Mouse (Mus musculus) heart, adult 2 months (tissue): Measurements from ENCODE around the gene Dzip1. TPM values are rescaled to one million over a fixed set of nuclear protein-coding genes. Genes with fewer than 3 reads are reported as not detected.

Experiments
- DNase-seq, 2 experiments: peaks; one replicate each; pipeline ENCODE4 v3.0.0; 2021
- H3K27ac ChIP-seq: fragments of 200-600 bp; 2 replicates; pipeline ENCODE4 v1.8.1; 2022
- H3K27me3 ChIP-seq: fragments of 200-500 bp; 2 replicates; pipeline ENCODE4 v1.6.1; 2012; ENCODE audit warnings: mild to moderate bottlenecking, low read length, inconsistent platforms, mixed read lengths; ENCODE audit not compliant: control insufficient read depth, insufficient read depth
- H3K36me3 ChIP-seq: fragments of 200-500 bp; 2 replicates; pipeline ENCODE4 v1.6.1; 2012; ENCODE audit warnings: low read length, inconsistent platforms; ENCODE audit not compliant: control insufficient read depth, insufficient read depth
- H3K4me1 ChIP-seq: fragments of 200-500 bp; 2 replicates; pipeline ENCODE4 v1.6.1; 2011; ENCODE audit warnings: low read length; ENCODE audit not compliant: control insufficient read depth, insufficient read depth
- H3K4me3 ChIP-seq: fragments of 200-600 bp; 2 replicates; pipeline ENCODE4 v1.8.1; 2022
- H3K79me2 ChIP-seq: fragments of 200-500 bp; replicated peaks from 2 replicates; pipeline ENCODE4 v1.6.1; 2012; ENCODE audit warnings: mild to moderate bottlenecking, inconsistent platforms, low read length, moderate library complexity, mixed read lengths; ENCODE audit not compliant: control insufficient read depth, insufficient read depth
- H3K9ac ChIP-seq: fragments of 200-500 bp; 2 replicates; pipeline ENCODE4 v1.6.1; 2012; ENCODE audit warnings: low read depth, mild to moderate bottlenecking, control low read depth, inconsistent platforms, low read length, mixed read lengths
- CTCF ChIP-seq: fragments of 200-600 bp; IDR thresholded peaks from 2 replicates; pipeline ENCODE4 v1.8.1; 2022; ENCODE audit warnings: antibody characterized with exemption, mild to moderate bottlenecking, moderate library complexity
- EP300 ChIP-seq: fragments of 200-500 bp; IDR thresholded peaks from 2 replicates; pipeline ENCODE4 v1.6.1; 2011; ENCODE audit warnings: low read depth, low read length, control low read depth; ENCODE audit not compliant: insufficient read depth
- POLR2A ChIP-seq: fragments of 200-500 bp; IDR thresholded peaks from 2 replicates; pipeline ENCODE4 v1.6.1; 2011; ENCODE audit warnings: mild to moderate bottlenecking, low read depth, low read length, control low read depth; ENCODE audit not compliant: insufficient read depth
- WGBS: fragments of 180-500 bp; shearing (Covaris S2); methylation state at CpG from one replicate; pipeline ENCODE4 v1.1.7; 2018; 5-methylcytosine and 5-hydroxymethylcytosine counted together
- intact Hi-C: fragments of 180-260 bp; cut with DNase I; formaldehyde crosslinking; loops from one replicate; pipeline ENCODE4 v1.15.1; 2025
- polyA plus RNA-seq: library from polyadenylated mRNA; depleted of rRNA; stranded (reverse); fragments of >200 nt; gene quantifications from 2 replicates; pipeline ENCODE4 v1.2.3, GENCODE M21; 2012
- total RNA-seq, 2 experiments: library from RNA; stranded (reverse); gene quantifications; 2 replicates each; pipeline ENCODE4 v1.2.3; 2021

Gene Dzip1
- total and polyA plus RNA-seq, 3 experiments: 1.9 to 2.8 (median 2.2) TPM

DNA sequence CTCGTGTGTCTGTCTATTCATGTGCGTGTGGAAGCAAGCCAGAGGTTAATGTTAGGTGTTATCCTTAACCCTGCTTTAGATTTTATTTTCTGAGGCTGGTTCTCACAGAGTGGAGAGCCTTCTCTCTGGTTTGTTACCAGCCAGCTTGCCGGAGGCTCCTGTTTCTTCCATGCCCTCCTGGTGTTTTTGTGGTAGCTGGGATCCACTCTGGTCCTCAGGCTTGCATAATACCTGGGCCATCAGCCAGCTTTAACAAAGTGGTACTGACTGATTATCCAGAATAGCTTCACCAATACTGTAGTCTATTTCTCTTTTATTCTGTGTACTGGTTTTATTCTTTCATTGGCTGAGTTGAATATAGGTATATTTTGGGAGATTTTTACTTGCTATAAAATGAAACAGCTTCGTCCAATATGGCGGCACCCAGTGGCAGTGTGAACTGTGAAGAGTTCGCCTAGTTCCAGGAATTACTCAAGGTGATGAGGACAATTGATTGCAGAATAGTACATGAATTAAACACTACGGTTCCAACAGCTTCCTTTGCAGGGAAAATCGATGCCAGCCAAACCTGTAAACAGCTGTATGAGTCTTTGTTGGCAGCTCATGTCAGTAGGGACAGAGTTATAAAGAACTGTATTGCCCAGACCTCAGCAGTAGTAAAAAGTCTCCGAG is 26.8 kb upstream of the Dzip1 start:
- peak; percentile 38 to 39 for DNase-seq
- intact Hi-C loops: no loop called here
- H3K27ac ChIP-seq: no peak overlapping the region
- WGBS: 89% methylated on average over 9 of the region's 9 CpGs
- H3K27me3 ChIP-seq: no peaks in the 10 kb centered on the region
- no peak overlapping the region for H3K9ac ChIP-seq
- no peak overlapping the region for H3K4me3 ChIP-seq
- no peak for TF ChIP-seq EP300
- no peak for TF ChIP-seq POLR2A
- peaks cover 8% of the 10 kb centered on the region for H3K4me1 ChIP-seq
- no peaks in the 10 kb centered on the region; the same call in 1 of the 2 replicates for H3K36me3 ChIP-seq
- H3K79me2 ChIP-seq: peaks cover 3% of the 10 kb centered on the region

DNA sequence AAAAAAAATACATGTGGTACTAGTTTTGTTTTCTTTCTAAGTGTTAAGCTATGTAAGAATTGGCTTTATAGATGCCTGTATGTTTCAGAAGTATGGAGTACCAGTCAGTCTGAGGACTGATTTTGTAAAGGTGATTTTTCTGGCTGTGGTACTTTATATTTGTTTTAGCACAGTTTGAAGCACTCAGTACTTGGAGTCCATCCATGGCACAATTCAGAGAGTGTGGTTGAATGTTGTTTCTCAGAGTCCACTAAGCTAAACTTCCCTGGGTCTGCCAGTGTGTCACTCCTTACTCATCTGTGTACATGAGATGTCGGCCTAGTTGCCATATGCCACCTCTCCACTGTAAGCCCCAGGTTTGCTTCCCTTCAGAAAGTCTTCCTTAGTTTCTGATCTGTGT is 23.6 kb upstream of the Dzip1 start:
- peak in 1 of 2 experiments; percentile 4 for DNase-seq
- Histone ChIP-seq H3K27ac (no peak overlapping the region), H3K4me3 (no peak overlapping the region), H3K36me3 (peaks cover 6% of the 10 kb centered on the region), H3K27me3 (no peaks in the 10 kb centered on the region), H3K4me1 (peaks cover 11% of the 10 kb centered on the region), H3K79me2 (peaks cover 10% of the 10 kb centered on the region), H3K9ac (no peak overlapping the region)
- 59% methylated on average over 1 of the region's 1 CpGs for WGBS
- intact Hi-C loops: loop anchor here (5.0 to 10.0 kb wide), 2 partner anchors 37 to 124 kb away; no protein-coding TSS in a partner anchor
- TF ChIP-seq EP300 (no peak), POLR2A (no peak), CTCF (no peak)

DNA sequence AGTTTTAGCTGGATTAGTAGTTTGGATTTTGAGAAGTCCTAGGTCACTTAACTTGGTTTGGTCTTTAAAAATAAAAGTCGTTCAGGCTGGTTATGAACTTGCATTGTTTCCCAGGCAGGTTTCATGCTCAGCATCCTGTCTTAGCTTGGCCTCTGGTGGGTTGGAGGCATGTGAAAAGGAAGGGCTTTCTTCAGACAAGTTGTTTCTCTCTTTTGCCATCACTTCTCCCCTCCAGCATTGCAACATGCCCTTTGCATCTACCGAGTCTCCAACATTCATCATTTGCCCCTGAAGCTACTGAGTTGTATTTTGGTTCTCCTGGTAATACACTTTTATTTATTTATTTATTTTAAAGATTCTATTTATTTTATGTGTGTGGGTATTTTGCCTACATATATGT is 19.4 kb upstream of the Dzip1 start:
- intact Hi-C loops: loop anchor here (5.0 to 10.0 kb wide), 2 partner anchors 32 to 120 kb away; no protein-coding TSS in a partner anchor
- 51% methylated on average over 2 of the region's 2 CpGs for WGBS

DNA sequence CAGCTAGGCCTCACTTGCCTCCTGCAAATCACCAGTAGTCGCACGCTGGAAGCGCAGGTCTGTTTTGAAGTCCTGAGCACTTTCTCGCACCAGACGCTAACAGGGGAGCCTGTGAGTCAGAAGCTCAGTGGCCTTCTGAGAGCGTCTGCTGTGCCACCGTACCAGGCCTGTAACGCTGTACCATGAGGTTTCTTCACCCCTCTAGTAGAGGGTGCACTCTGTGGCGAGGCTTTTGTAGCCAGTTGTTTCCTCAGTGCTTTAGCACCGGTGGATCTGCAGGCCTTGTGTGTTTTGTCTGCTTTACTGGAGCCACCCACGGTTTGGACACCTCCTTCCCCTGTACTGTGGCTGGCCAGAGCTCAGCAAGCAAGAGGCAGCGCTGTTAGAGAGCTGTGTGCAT is 16.8 kb upstream of the Dzip1 start:
- intact Hi-C loops: loop anchor here (10.0 kb wide), 1 partner anchor 117 kb away; no protein-coding TSS in a partner anchor
- Histone ChIP-seq H3K4me3 (no peak overlapping the region), H3K4me1 (peaks cover 11% of the 10 kb centered on the region), H3K27me3 (no peaks in the 10 kb centered on the region), H3K9ac (no peak overlapping the region), H3K36me3 (peaks cover 16% of the 10 kb centered on the region), H3K27ac (no peak overlapping the region), H3K79me2 (peaks cover 9% of the 10 kb centered on the region)
- WGBS: 50% methylated on average over 12 of the region's 12 CpGs
- no peak for TF ChIP-seq CTCF
- no peak for TF ChIP-seq POLR2A
- TF ChIP-seq EP300: no peak
- no peak for DNase-seq

More for the DNA sequence above, 19.4 kb upstream of the Dzip1 start:
- Histone ChIP-seq H3K4me3 (no peak overlapping the region), H3K79me2 (peaks cover 9% of the 10 kb centered on the region), H3K4me1 (peaks cover 12% of the 10 kb centered on the region), H3K9ac (no peak overlapping the region), H3K36me3 (peaks cover 10% of the 10 kb centered on the region), H3K27ac (no peak overlapping the region), H3K27me3 (no peaks in the 10 kb centered on the region)
- TF ChIP-seq POLR2A: no peak
- TF ChIP-seq EP300: no peak
- no peak for TF ChIP-seq CTCF
- no peak for DNase-seq

DNA sequence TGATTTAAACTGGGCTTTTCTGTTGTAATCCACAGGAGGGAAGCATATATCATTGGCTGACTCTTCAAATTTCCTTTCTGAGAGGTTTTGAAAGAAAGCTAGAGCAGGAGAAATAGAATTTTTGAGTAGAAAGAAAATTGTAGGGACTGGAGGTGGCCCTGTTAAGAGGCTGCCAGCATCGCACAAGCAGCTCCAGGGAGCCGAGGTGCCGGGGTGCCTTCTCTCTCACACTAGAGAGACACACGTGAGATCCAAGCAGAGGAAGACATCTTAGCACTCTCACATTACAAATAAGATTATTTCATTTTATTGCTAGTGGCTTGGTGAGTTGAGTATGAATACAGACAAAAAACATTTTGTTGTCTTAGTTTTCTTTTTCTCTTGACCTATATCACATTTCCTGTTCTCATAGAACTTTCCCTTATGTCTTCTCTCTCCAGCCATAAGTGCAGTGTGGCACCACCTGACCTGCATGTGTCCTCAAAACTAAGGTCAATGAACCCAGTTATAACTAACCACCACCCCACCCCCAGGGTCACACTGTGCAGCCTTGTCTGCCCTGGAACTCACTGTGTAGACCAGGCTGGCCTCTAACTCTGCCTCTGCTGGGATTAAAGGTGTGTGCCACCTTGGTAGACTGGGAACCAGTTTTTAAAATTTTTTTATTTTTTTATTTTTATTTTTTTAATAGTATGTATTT is 15.7 kb upstream of the Dzip1 start:
- TF ChIP-seq CTCF (no peak), EP300 (no peak)
- Histone ChIP-seq H3K4me3 (no peak overlapping the region), H3K27ac (no peak overlapping the region), H3K79me2 (peaks cover 9% of the 10 kb centered on the region), H3K9ac (peak overlapping the region; percentile 15; the same call in 1 of the 2 replicates), H3K36me3 (peaks cover 16% of the 10 kb centered on the region), H3K27me3 (no peaks in the 10 kb centered on the region), H3K4me1 (peaks cover 11% of the 10 kb centered on the region)
- DNase-seq: no peak
- 44% methylated on average over 4 of the region's 4 CpGs for WGBS
- intact Hi-C loops: loop anchor here (10.0 kb wide), 1 partner anchor 116 kb away; no protein-coding TSS in a partner anchor

DNA sequence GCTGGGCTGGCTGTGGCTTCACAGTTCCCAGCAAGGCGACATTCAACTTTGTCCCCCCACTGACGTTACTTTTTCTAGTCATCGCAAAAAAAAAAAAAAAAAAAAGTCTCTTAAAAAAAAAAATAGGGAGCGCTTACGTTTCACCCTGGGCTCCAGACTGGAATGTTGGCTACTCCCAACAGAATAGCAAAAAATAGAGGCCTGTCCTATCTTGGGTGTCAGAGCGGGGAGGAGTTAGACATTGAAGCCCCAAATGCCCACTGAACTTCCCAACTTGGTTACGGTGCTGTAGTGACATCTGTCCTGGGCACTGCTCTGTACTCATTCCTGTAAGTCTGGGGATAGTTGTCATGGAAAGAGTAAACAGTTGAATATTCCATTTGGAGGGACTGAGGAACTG is 13.3 kb upstream of the Dzip1 start:
- Histone ChIP-seq H3K79me2 (peaks cover 2% of the 10 kb centered on the region), H3K36me3 (peaks cover 10% of the 10 kb centered on the region), H3K9ac (peak overlapping the region; percentile 94), H3K27me3 (no peaks in the 10 kb centered on the region), H3K4me3 (peak overlapping the region; percentile 95), H3K4me1 (peaks cover 8% of the 10 kb centered on the region), H3K27ac (peak overlapping the region; percentile 100)
- no peak for TF ChIP-seq CTCF
- TF ChIP-seq EP300: 0 out of 2 replicates have a peak, but pooled peaks have one; percentile 15
- 0 out of 2 replicates have a peak, but pooled peaks have one; percentile 10 for TF ChIP-seq POLR2A
- intact Hi-C loops: loop anchor here (1.0 to 10.0 kb wide), 2 partner anchors 69 to 434 kb away; no protein-coding TSS in a partner anchor
- WGBS: 0% methylated on average over 7 of the region's 7 CpGs
- peak in 1 of 2 experiments; percentile 36 for DNase-seq
